Mouse (Mus musculus): ENCODE data around the gene Cblc.

DNA sequence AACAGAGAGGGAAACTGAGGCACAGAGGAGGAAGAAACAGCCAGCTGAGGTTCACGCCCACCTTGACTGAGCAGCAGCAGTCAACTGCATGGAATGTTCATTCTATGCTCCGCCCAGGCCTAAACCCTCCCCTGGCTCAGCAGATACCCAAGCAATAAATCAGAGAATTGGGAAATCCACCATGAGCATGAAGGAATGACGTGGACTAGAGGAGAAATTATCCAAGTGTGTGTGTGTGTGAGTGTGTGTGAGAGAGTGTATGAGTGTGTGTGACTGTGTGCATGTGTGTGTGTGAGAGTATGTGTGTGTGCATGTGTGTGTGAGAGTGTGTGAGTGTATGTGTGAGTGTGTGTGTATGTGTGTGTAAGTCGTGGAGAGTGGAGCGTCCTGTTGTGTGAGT is 21.8 kb upstream of the Cblc start:
- TF ChIP-seq POLR2A (IDR thresholded peaks at IDR 0.05; ENCODE audit: low read depth, low read length) (peak; percentile 68), CTCF (IDR thresholded peaks at IDR 0.05; ENCODE audit: borderline replicate concordance, insufficient read depth, low read length) (no peak)

Measured in embryonic fibroblast, embryonic 13.5 days (primary cell).